Comparison of ENCODE assay signal across 14 mouse cellular contexts in genomic region chr15:93270289-93270855, GRCm38 (mm10). TPM values are rescaled to one million over a fixed set of nuclear protein-coding genes. Genes with fewer than 3 reads are reported as not detected.
A peak's percentile ranks its signal among the peaks of the same experiment; 100 is the strongest.
DNase-seq lines count a peak whose midpoint lies in the region; ATAC-seq and TF ChIP-seq lines count a peak whose summit lies in the region.
"Had no signal": no experiment of that assay in that cellular context is flagged by ENCODE, and none has a peak within 500 bp of the region (broad histone marks: within the 10 kb centered on the region; RNA-seq: fewer than 3 reads in every experiment).

No protein-coding gene starts in this region.

- TF ChIP-seq CTCF in thymus, adult 2 months (IDR thresholded peaks at IDR 0.05; ENCODE audit: borderline replicate concordance, control insufficient read depth, extremely low read depth, insufficient read depth, low read length, poor library complexity): no peak
- no peak for TF ChIP-seq CTCF in bone marrow macrophage, adult 2 months (IDR thresholded peaks at IDR 0.05; ENCODE audit: low read depth, low read length)

- no peaks in the 10 kb centered on the region for H3K27me3 ChIP-seq in thymus, adult 2 months (ENCODE audit: control insufficient read depth, insufficient read depth, low read length)
- H3K27me3 ChIP-seq in splenic B cell, adult 2 months (ENCODE audit: control insufficient read depth, insufficient read depth, low read length, poor library complexity, severe bottlenecking): no peaks in the 10 kb centered on the region
- H3K27me3 ChIP-seq: midbrain, embryonic 12.5 days; neural tube, embryonic 12.5 days had no signal

- H3K4me1 ChIP-seq in thymus, adult 2 months (replicated peaks; ENCODE audit: control insufficient read depth, insufficient read depth, low read length): peaks cover 6% of the 10 kb centered on the region
- peaks cover 53% of the 10 kb centered on the region for H3K4me1 ChIP-seq in bone marrow macrophage, adult 2 months (ENCODE audit: control insufficient read depth, insufficient read depth, low read length)

- ATAC-seq in CD4-positive, CD25-positive, alpha-beta regulatory T cell, adult 4 months: no peak

- DNase-seq in CD4-positive, CD25-positive, alpha-beta regulatory T cell, adult 2 months (ENCODE audit: low read depth, low spot score): peak; percentile 33
- DNase-seq in thymus, adult 2 months: peak; percentile 18
- no peak for DNase-seq in thymus, postnatal 10 days (ENCODE audit: low spot score in 2 of 2)
- peak; percentile 48 for DNase-seq in splenic B cell, adult 2 months (ENCODE audit: low read depth, low spot score)
- DNase-seq in Muller cell, postnatal 12 days (ENCODE audit: inconsistent ontology term): no peak
- no peak for DNase-seq in kidney, postnatal 14 days
- DNase-seq: kidney, adult 11 months; right cerebral cortex, adult 18-20 months had no signal

- no peaks in the 10 kb centered on the region; the same call in 1 of the 2 replicates for H3K36me3 ChIP-seq in thymus, adult 2 months (ENCODE audit: control insufficient read depth, insufficient read depth, low read length)
- H3K36me3 ChIP-seq in splenic B cell, adult 2 months (ENCODE audit: control insufficient read depth, insufficient read depth, low read length, poor library complexity, severe bottlenecking): no peaks in the 10 kb centered on the region
- H3K36me3 ChIP-seq: midbrain, embryonic 12.5 days; neural tube, embryonic 12.5 days had no signal

- no peak overlapping the region for H3K27ac ChIP-seq in thymus, adult 2 months (ENCODE audit: control insufficient read depth, insufficient read depth, low read length)
- peak overlapping the region; percentile 59 for H3K27ac ChIP-seq in bone marrow macrophage, adult 2 months (ENCODE audit: insufficient read depth, low read depth, low read length)
- H3K27ac ChIP-seq: hindbrain, embryonic 10.5 days; layer of hippocampus, adult 2 months; midbrain, embryonic 12.5 days; neural tube, embryonic 12.5 days had no signal

- no peak for TF ChIP-seq POLR2A in thymus, adult 2 months (IDR thresholded peaks at IDR 0.05; ENCODE audit: control insufficient read depth, extremely low read depth, insufficient read depth, low read length, poor library complexity)
- TF ChIP-seq POLR2A in bone marrow macrophage, adult 2 months (IDR thresholded peaks at IDR 0.05; ENCODE audit: borderline replicate concordance, low read depth, low read length): no peak

- WGBS in thymus, adult 2 months: 69% methylated on average over 9 of the region's 9 CpGs

- no peak overlapping the region for H3K4me3 ChIP-seq in thymus, adult 2 months (ENCODE audit: control insufficient read depth, insufficient read depth, low read length)
- peak overlapping the region; percentile 40 for H3K4me3 ChIP-seq in bone marrow macrophage, adult 2 months (ENCODE audit: insufficient read depth, low read length)
- H3K4me3 ChIP-seq: hindbrain, embryonic 10.5 days; layer of hippocampus, adult 2 months; midbrain, embryonic 12.5 days; neural tube, embryonic 12.5 days had no signal

RNA-seq across cellular contexts. Expression of gene Gxylt1, which starts 4.6 kb away (rescaled TPM):
- 1 to 10 TPM; 5.6 to 6.6 TPM for polyA plus RNA-seq in CD4-positive, CD25-positive, alpha-beta regulatory T cell, adult 4 months (2017; shearing (Covaris generic))
- polyA plus RNA-seq in thymus, adult 2 months (2012; rRNA removed): 4.0 and 4.4 TPM in 2 replicates
- polyA plus RNA-seq in bone marrow macrophage, adult 2 months (2012; ENCODE audit: insufficient read depth, insufficient read length, missing spikeins): 23.7 and 24.2 TPM in 2 replicates

Comparison
In these comparisons a context has a peak if more than half of its experiments do, and no peak if none do; other contexts are left out.
1. DNase-seq: peak in CD4-positive, CD25-positive, alpha-beta regulatory T cell, adult 2 months (single experiment), thymus, adult 2 months (single experiment) and splenic B cell, adult 2 months (single experiment); none in thymus, postnatal 10 days (0 of 2), Muller cell, postnatal 12 days (single experiment) and kidney, postnatal 14 days (single experiment).